Mouse (Mus musculus) megakaryocyte progenitor cell, adult 5-6 weeks (primary cell): Measurements from ENCODE around the gene Gm10031. TPM values are rescaled to one million over a fixed set of nuclear protein-coding genes. Genes with fewer than 3 reads are reported as not detected.
"Not testable (repeated sequence)": the region's sequence is repeated elsewhere in the genome, so short reads cannot be mapped to it uniquely, and the experiment has no call there.

Experiments used
- ATAC-seq: replicated peaks from 2 replicates; pipeline ENCODE4 v1.8.0; 2016; ENCODE audit warnings: mild to moderate bottlenecking, moderate TSS enrichment, inconsistent platforms; ENCODE audit not compliant: poor library complexity
- total RNA-seq, 2 experiments: library from RNA; stranded (forward) in 1 of 2; stranded (reverse) in 1 of 2; fragments of 157-497, 149-512 nt in 1 of 2; fragments of 200-1000 nt in 1 of 2; gene quantifications; 2 replicates each; pipeline versions ENCODE4 v1.2.3 to v1.2.4; 2015 to 2017

Gm10031 gene
- total RNA-seq (2015) (5.3 and 6.3 TPM in 2 replicates), total RNA-seq (2017) (11.9 and 17.3 TPM in 2 replicates)

GRCm38 (mm10) chr1:156523842-156524241 is at the start of gene Gm10031:
TSS of gene Gm10031 (plus strand) at chr1:156524012.
- ATAC-seq = peak; percentile 99

- ATAC-seq = no peak
These were observed 49.0 kb upstream of the Gm10031 start for GRCm38 (mm10) chr1:156474854-156475253.

- no peak for ATAC-seq
These were observed 47.8 kb upstream of the Gm10031 start for GRCm38 (mm10) chr1:156476016-156476415.

- no peak for ATAC-seq
These were observed 47.3 kb upstream of the Gm10031 start for GRCm38 (mm10) chr1:156476535-156476934.

- peak; percentile 42; the same call in 1 of the 2 replicates for ATAC-seq
These were observed 42.0 kb upstream of the Gm10031 start for GRCm38 (mm10) chr1:156481826-156482225.

- no peak for ATAC-seq
These were observed 36.3 kb upstream of the Gm10031 start for GRCm38 (mm10) chr1:156487498-156487897.

- no peak for ATAC-seq
These were observed 35.8 kb upstream of the Gm10031 start for GRCm38 (mm10) chr1:156488031-156488430.

GRCm38 (mm10) chr1:156491226-156491796 is 32.5 kb upstream of the Gm10031 start:
- peak; percentile 79 for ATAC-seq

- no peak for ATAC-seq
These were observed 28.8 kb upstream of the Gm10031 start for GRCm38 (mm10) chr1:156495025-156495424.

- ATAC-seq = peak; percentile 64
These were observed 26.9 kb upstream of the Gm10031 start for GRCm38 (mm10) chr1:156496910-156497309.

- peak; percentile 46 for ATAC-seq
These were observed 18.8 kb upstream of the Gm10031 start for GRCm38 (mm10) chr1:156504945-156505523.

- ATAC-seq = no peak
These were observed 17.9 kb upstream of the Gm10031 start for GRCm38 (mm10) chr1:156505901-156506300.

GRCm38 (mm10) chr1:156507753-156508152 is 16.1 kb upstream of the Gm10031 start:
- no peak for ATAC-seq

GRCm38 (mm10) chr1:156520136-156520780 is 3.6 kb upstream of the Gm10031 start:
- no peak for ATAC-seq

- ATAC-seq = 0 out of 2 replicates have a peak, but pooled peaks have one; percentile 40
These were observed 1.9 kb upstream of the Gm10031 start for GRCm38 (mm10) chr1:156521796-156522517.

GRCm38 (mm10) chr1:156532476-156533175 is 8.8 kb downstream of the Gm10031 start:
- not testable (repeated sequence) for ATAC-seq

GRCm38 (mm10) chr1:156533483-156533882 is 9.7 kb downstream of the Gm10031 start:
- ATAC-seq = peak; percentile 39; the same call in 1 of the 2 replicates

GRCm38 (mm10) chr1:156533911-156534310 is 10.1 kb downstream of the Gm10031 start:
- no peak for ATAC-seq

- peak; percentile 56 for ATAC-seq
These were observed 13.2 kb downstream of the Gm10031 start for GRCm38 (mm10) chr1:156537031-156537430.

- ATAC-seq = no peak
These were observed 13.9 kb downstream of the Gm10031 start for GRCm38 (mm10) chr1:156537701-156538100.

- ATAC-seq = no peak; the same call in 1 of the 2 replicates
These were observed 14.6 kb downstream of the Gm10031 start for GRCm38 (mm10) chr1:156538382-156538781.
